Mouse (Mus musculus): ENCODE measurements around the gene Ypel1.

GRCm38 (mm10) chr16:17076301-17076700 lies 6.8 kb downstream of the Ypel1 start:
- TF ChIP-seq CTCF (IDR thresholded peaks at IDR 0.05): peak; percentile 20; the same call in 1 of the 2 replicates
- no peak for TF ChIP-seq EP300 (IDR thresholded peaks at IDR 0.05)

Data from lung, postnatal 0 days (tissue).